Mouse (Mus musculus) kidney, postnatal 10 days (tissue): ENCODE data around the gene Hsf3.
"Not testable (repeated sequence)": the region's sequence is repeated elsewhere in the genome, so short reads cannot be mapped to it uniquely, and the experiment has no call there.

Experiments
- DNase-seq: peaks from one replicate; pipeline ENCODE4 v3.0.0; 2021; ENCODE audit warnings: mixed read lengths

The Hsf3 gene

DNA sequence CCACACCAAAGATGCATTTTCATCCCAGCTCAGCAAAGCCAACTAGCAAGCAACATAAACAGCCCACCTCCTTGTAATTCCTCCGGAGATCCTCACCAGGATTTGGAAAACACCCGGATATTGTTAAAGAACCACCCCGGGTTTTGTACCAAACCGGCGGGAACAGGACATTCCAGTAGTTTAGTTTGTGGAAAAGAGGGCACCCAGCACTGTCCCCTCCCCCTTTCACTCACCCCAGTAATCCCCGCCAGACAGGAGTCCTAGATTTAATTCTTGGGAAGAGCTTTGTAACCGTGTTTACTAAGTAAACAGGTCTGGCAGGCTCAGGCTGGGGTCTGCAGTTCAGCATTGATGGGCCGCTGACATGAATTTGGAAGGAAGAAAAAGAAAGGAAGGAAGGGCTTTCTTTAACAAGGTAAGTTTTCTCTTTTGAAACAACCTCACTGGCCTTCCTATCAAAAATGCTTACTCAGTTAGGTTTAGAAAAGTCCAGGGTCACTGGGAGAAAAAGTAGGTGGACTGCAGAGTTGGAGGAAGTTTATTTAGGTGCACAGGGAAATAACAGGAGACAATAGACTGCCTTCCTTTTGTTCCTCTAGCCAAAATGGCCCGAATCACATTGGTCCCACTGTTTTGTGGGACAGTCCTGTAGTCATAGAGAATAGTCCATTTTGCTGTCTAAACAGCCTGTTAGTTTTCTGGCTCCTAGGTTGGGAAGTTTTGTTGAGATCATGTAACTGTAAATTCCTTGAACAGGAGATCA lies at the start of gene Hsf3:
Hsf3 (minus strand) TSS at position 94 of the 763 bp plus-strand sequence.
- DNase-seq, result peak; percentile 64

DNA sequence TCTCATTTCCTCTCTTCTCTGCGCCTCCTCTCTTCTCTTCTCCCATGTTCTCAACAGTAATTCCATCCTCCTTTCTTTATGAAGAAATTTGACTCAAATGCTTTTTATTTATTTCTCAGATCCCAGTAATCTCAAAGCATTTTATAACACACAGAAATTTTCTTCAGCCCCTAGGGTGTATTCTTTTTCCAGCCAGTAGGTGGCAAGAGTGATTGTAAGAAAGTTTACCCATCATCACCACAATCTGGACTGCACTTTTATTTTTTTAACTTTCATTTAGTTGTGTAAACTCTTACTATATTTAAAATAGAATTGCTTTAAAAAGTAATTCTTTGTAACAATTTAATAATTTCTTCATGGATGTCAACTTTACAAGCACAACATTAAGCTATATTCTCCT lies 45.5 kb upstream of the Hsf3 start:
- DNase-seq, result no peak

GRCm38 (mm10) chrX:96455149-96455548 lies 945 bp downstream of the Hsf3 start, which contains the start of gene Heph:
Heph (plus strand) TSS chrX:96455359.
- DNase-seq, result peak; percentile 11

- no peak for DNase-seq
These were observed 36.7 kb downstream of the Hsf3 start for GRCm38 (mm10) chrX:96419383-96419782.

- DNase-seq, result no peak
These were observed 38.4 kb downstream of the Hsf3 start for GRCm38 (mm10) chrX:96417733-96418132.

DNA sequence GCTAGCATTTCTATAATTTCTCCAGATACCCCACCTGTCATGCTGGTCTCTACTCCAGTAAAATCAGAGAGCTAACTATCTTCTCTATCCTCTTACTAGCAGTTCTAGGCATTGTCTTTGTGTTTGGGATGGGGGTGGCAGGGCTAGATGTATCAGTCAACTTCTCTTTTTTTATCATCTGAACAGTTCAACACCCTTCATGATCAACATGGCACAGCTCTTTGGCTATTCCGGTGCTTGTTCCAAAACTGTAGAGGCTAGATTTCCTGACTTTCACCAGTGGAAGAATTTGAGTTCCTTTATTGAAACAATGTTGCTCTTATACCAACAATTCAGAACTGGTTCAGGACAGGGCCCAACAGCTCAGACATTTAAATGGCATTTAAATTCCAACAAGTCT lies 39.1 kb downstream of the Hsf3 start:
- no peak for DNase-seq

DNA sequence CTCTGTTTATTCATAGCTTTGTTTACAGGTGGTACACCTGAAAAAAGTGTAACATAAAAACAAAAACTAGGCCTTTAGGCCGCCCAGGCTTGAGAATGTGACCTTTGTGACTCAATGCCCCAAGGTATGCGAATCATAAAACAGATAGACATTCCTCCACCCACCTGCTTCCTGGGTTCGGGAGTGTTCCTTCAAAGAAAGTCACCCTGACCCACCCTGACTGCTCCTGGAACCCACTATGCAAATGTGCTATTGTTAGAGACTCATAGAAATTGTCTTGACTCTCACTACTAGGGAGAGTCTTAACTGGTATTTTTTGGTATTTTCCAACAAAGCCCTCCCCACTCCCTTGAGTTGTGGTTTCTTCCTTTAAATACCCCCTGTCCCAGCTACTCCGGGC lies 40.7 kb downstream of the Hsf3 start:
- not testable (repeated sequence) for DNase-seq

GRCm38 (mm10) chrX:96339108-96339507 lies 117.0 kb downstream of the Hsf3 start:
- DNase-seq, result no peak

GRCm38 (mm10) chrX:96329764-96330163 lies 126.3 kb downstream of the Hsf3 start:
- DNase-seq, result peak; percentile 18

DNA sequence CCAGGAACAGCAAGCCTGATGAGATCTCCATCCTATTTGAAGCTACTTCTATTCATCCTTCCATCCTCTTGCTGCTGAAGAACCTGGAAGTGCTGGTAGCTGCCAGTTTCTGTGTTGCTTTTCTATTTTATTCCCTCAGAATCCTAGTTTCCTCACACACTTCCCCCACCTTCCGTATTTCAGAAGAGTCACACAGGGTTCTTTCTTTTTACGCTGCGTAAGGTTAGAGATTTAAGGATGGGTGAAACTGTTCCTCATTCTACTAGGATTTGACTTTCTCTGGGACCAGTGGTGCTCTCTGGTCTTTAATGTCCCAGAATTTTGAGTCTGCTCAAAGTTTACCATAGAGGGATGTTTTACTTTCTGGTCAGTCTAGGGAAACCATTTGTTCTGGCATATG lies 162.8 kb downstream of the Hsf3 start, which contains the start of gene Vsig4:
Vsig4 (minus strand) TSS at position 101 of the 400 bp plus-strand sequence.
- DNase-seq, result no peak

DNA sequence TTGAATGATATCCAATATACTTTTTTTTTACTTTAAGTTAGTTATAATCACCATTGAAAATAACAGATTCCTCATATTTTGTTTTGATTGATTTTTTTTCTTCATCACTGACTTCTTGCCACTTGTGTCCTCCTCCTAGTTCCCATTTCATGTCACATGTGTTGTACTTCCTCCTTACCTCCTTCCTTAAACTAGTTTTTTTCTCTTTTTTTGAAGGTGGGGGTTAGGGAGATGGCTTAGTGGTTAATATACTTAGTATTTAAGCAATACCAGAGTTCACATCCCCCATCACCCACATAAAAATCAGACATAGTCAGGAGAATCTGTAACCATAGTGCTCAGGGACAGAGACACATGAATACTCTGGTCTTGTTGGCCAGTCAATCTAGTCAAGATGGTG lies 199.6 kb downstream of the Hsf3 start:
- DNase-seq, result no peak
